ENCODE assay signal across 8 mouse cellular contexts in genomic region chr2:34530042-34530441, GRCm38 (mm10).
DNase-seq lines count a peak whose midpoint lies in the region; ATAC-seq lines count a peak whose summit lies in the region.

No protein-coding gene starts in this region.

- H3K4me2 ChIP-seq in limb, embryonic 11.5 days (ENCODE audit: low read depth, severe bottlenecking): no peak overlapping the region

- no peaks in the 10 kb centered on the region for H3K9me3 ChIP-seq in limb, embryonic 11.5 days (ENCODE audit: control insufficient read depth, low read length)
- no peaks in the 10 kb centered on the region for H3K9me3 ChIP-seq in limb, embryonic 10.5 days (replicated peaks)

- 20% methylated on average over 3 of the region's 3 CpGs for whole genome bisulfite sequencing in limb, embryonic 11.5 days
- 25% methylated on average over 3 of the region's 3 CpGs for WGBS in limb, embryonic 10.5 days

- ATAC-seq in CD4-positive, CD25-positive, alpha-beta regulatory T cell, adult 4 months: no peak
- ATAC-seq in limb, embryonic 11.5 days (ENCODE audit: insufficient number of reproducible peaks, low FRiP score, low TSS enrichment, low read depth): no peak
- ATAC-seq in erythroid progenitor cell, adult 5-6 weeks (replicated peaks; ENCODE audit: low FRiP score, poor library complexity, severe bottlenecking): no peak

- H3K4me3 ChIP-seq in limb, embryonic 11.5 days (ENCODE audit: low read depth, low read length): no peak overlapping the region
- no peak overlapping the region for H3K4me3 ChIP-seq in limb, embryonic 10.5 days

- H3K9ac ChIP-seq in limb, embryonic 11.5 days (ENCODE audit: low read length): no peak overlapping the region

- H3K4me1 ChIP-seq in limb, embryonic 11.5 days (ENCODE audit: control insufficient read depth, insufficient read depth, low read length): peaks cover 8% of the 10 kb centered on the region; the same call in 1 of the 2 replicates
- peaks cover 35% of the 10 kb centered on the region for H3K4me1 ChIP-seq in limb, embryonic 10.5 days

- H3K27me3 ChIP-seq in limb, embryonic 11.5 days (ENCODE audit: control insufficient read depth, insufficient read depth, low read length): no peaks in the 10 kb centered on the region
- H3K27me3 ChIP-seq in limb, embryonic 10.5 days (ENCODE audit: low read depth, poor library complexity, severe bottlenecking): no peaks in the 10 kb centered on the region

- DNase-seq in CD4-positive, CD25-positive, alpha-beta regulatory T cell, adult 2 months (ENCODE audit: low read depth, low spot score): peak; percentile 5
- peak; percentile 49 for DNase-seq in limb, embryonic 11.5 days (ENCODE audit: low spot score)
- no peak for DNase-seq in limb, embryonic 10.5 days (ENCODE audit: low spot score)
- peak; percentile 60 to 66 for DNase-seq in cerebellum, postnatal 10 days
- DNase-seq in retina, embryonic 14.5 days (ENCODE audit: low spot score): peak; percentile 46
- DNase-seq in frontal cortex, postnatal 10 days (ENCODE audit: low spot score in 2 of 2): no peak

- H3K27ac ChIP-seq in limb, embryonic 11.5 days (replicated peaks; ENCODE audit: low read depth, low read length): no peak overlapping the region
- H3K27ac ChIP-seq in limb, embryonic 10.5 days: no peak overlapping the region

- no peaks in the 10 kb centered on the region for H3K36me3 ChIP-seq in limb, embryonic 11.5 days (ENCODE audit: control insufficient read depth, insufficient read depth, low read length)
- peaks cover 7% of the 10 kb centered on the region; the same call in 1 of the 2 replicates for H3K36me3 ChIP-seq in limb, embryonic 10.5 days

Comparison
In these comparisons a context has a peak if more than half of its experiments do, and no peak if none do; other contexts are left out.
1. DNase-seq: peak in CD4-positive, CD25-positive, alpha-beta regulatory T cell, adult 2 months (single experiment), limb, embryonic 11.5 days (single experiment), cerebellum, postnatal 10 days (2 of 2) and retina, embryonic 14.5 days (single experiment); none in limb, embryonic 10.5 days (single experiment) and frontal cortex, postnatal 10 days (0 of 2).